Mouse (Mus musculus) hindbrain, embryonic 12.5 days (tissue): Measurements from ENCODE around the gene Arsb. TPM values are rescaled to one million over a fixed set of nuclear protein-coding genes. Genes with fewer than 3 reads are reported as not detected.

ENCODE experiments used
- ATAC-seq: fragments of 200-750 bp; cut with Nextera tagmentation; 2 replicates; pipeline ENCODE4 v1.8.0; 2017; ENCODE audit warnings: moderate TSS enrichment; ENCODE audit not compliant: low FRiP score
- H3K27ac ChIP-seq: fragments of 300-500 bp; sonication (generic); 2 replicates; pipeline ENCODE4 v1.5.1; 2016; ENCODE audit warnings: mild to moderate bottlenecking
- H3K27me3 ChIP-seq: fragments of 300-500 bp; sonication (generic); 2 replicates; pipeline ENCODE4 v1.6.1; 2016; ENCODE audit warnings: mild to moderate bottlenecking
- H3K36me3 ChIP-seq: fragments of 300-500 bp; sonication (generic); 2 replicates; pipeline ENCODE4 v1.6.1; 2016; ENCODE audit warnings: mild to moderate bottlenecking
- H3K4me1 ChIP-seq: fragments of 300-500 bp; sonication (generic); 2 replicates; pipeline ENCODE4 v1.6.1; 2016
- H3K4me2 ChIP-seq: fragments of 300-500 bp; sonication (generic); replicated peaks from 2 replicates; pipeline ENCODE4 v1.6.1; 2016; ENCODE audit warnings: mild to moderate bottlenecking
- H3K4me3 ChIP-seq: fragments of 300-500 bp; sonication (generic); 2 replicates; pipeline ENCODE4 v1.5.1; 2016; ENCODE audit warnings: mild to moderate bottlenecking
- H3K9ac ChIP-seq: fragments of 300-500 bp; sonication (generic); 2 replicates; pipeline ENCODE4 v1.6.1; 2016; ENCODE audit warnings: mild to moderate bottlenecking, moderate library complexity
- H3K9me3 ChIP-seq: fragments of 300-500 bp; sonication (generic); replicated peaks from 2 replicates; pipeline ENCODE4 v1.6.1; 2016; ENCODE audit warnings: mild to moderate bottlenecking
- WGBS: fragments of 180-500 bp; shearing (Covaris S2); methylation state at CpG from one replicate; pipeline ENCODE4 v1.1.7; 2016; 5-methylcytosine and 5-hydroxymethylcytosine counted together
- polyA plus RNA-seq: library from polyadenylated mRNA; unstranded; fragments of >200 nt; fragmentation: Nextera tagmentation; extraction: Ambion mirVana; gene quantifications from 2 replicates; pipeline ENCODE4 v1.2.1, GENCODE M21; 2016

Arsb gene
- polyA plus RNA-seq, 1 experiment from 2014 or later = 8.8 TPM

DNA sequence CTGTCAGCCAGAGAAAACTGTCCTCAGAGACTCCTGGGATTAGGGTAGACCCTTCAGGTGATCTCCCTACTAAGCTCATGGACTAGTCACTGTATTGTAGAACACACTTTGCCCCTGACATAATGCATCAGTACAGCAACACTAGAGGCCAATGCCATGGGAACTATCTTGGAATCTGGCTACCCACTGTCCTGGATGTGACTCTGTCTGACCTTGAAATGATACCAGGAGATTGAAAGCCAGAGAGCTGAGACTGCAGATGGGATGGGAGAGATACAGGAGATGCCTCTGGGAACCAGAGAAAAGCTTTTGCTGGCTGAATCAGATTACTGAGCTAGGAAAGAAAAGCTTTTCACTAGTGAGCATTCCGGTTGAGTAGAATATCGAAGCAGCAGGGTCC lies 130.7 kb downstream of the Arsb start:
- H3K4me1 ChIP-seq = peaks cover 5% of the 10 kb centered on the region
- no peak overlapping the region for H3K4me3 ChIP-seq
- no peaks in the 10 kb centered on the region for H3K9me3 ChIP-seq
- H3K4me2 ChIP-seq = no peak overlapping the region
- no peak overlapping the region for H3K27ac ChIP-seq
- H3K9ac ChIP-seq = no peak overlapping the region
- no peak for ATAC-seq
- H3K36me3 ChIP-seq = no peaks in the 10 kb centered on the region
- H3K27me3 ChIP-seq = no peaks in the 10 kb centered on the region
- WGBS = 74% methylated on average over 2 of the region's 2 CpGs

- peaks cover 3% of the 10 kb centered on the region; the same call in 1 of the 2 replicates for H3K4me1 ChIP-seq
- WGBS = 89% methylated on average over 10 of the region's 10 CpGs
- ATAC-seq = no peak
- H3K9me3 ChIP-seq = no peaks in the 10 kb centered on the region
- H3K4me2 ChIP-seq = no peak overlapping the region
- H3K27me3 ChIP-seq = no peaks in the 10 kb centered on the region
- no peak overlapping the region for H3K27ac ChIP-seq
- H3K4me3 ChIP-seq = no peak overlapping the region
- no peaks in the 10 kb centered on the region for H3K36me3 ChIP-seq
- H3K9ac ChIP-seq = no peak overlapping the region
Observed at GRCm38 (mm10) chr13:93906552-93907245, 135.3 kb downstream of the Arsb start.

DNA sequence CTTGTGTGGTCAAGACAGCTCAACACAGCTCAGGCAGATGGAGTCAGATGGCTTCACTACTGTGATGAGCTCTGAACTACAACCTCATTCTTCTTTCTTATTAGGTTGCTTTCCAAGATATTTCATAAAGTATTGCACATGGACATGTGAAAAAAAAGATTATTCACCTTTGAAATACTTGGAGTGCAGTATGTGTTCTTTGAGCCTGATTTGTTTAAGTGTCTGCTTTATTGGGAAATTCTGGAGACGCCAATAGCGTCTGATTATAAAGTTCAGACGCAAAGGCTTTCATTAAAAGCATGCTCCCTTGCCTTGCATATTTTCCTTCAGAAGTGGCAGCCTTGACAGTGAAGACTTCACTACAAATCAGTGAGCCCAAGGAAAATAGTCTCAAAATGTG lies 136.5 kb downstream of the Arsb start:
- no peak for ATAC-seq
- no peak overlapping the region for H3K9ac ChIP-seq
- H3K27me3 ChIP-seq = no peaks in the 10 kb centered on the region
- H3K4me3 ChIP-seq = no peak overlapping the region
- H3K4me2 ChIP-seq = no peak overlapping the region
- H3K27ac ChIP-seq = no peak overlapping the region
- H3K36me3 ChIP-seq = no peaks in the 10 kb centered on the region
- H3K4me1 ChIP-seq = peaks cover 3% of the 10 kb centered on the region; the same call in 1 of the 2 replicates
- WGBS = 87% methylated on average over 3 of the region's 3 CpGs
- no peaks in the 10 kb centered on the region for H3K9me3 ChIP-seq

DNA sequence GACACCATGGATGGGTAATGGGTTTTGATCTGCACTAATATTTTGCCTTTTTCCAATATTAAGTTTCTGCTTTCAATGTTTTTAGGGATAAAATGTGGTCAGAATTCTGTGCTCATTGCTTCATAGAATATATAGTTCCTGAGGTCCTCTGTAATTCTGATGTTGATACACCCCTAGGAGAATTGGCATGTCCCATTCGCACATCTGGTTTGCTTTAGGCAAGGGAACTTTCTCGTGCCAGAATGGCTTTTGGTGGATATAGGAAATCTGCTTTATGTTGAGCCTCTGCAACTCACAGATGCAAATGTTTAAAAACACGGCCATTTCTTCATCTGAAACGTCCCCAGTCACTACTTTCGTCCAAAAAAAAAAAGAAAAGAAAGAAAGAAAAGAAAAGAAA lies 138.4 kb downstream of the Arsb start:
- 69% methylated on average over 5 of the region's 5 CpGs for WGBS
- ATAC-seq = no peak
- Histone ChIP-seq H3K4me2 (no peak overlapping the region), H3K4me1 (peaks cover 3% of the 10 kb centered on the region; the same call in 1 of the 2 replicates), H3K4me3 (no peak overlapping the region), H3K9ac (no peak overlapping the region), H3K27ac (no peak overlapping the region), H3K9me3 (no peaks in the 10 kb centered on the region), H3K36me3 (no peaks in the 10 kb centered on the region), H3K27me3 (no peaks in the 10 kb centered on the region)

DNA sequence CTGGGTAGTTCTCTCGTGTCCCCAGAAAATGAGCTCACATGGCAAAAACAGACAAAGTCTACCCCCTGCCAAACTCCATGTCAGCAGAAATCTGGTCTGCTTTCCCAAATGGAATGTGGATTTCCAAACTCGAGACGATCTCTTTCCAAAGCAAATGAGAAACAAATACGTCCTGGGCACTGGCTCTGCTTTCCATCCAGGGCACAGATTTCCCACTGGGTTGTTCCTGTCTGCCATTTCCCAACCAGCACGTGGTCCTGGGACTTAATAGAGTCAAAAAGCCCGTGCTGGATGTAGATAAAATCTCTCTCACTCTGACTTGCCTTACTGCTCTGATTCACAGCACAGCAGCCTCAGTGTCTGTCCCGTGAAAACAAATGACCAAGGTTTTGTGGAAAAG lies 139.6 kb downstream of the Arsb start:
- Histone ChIP-seq H3K4me2 (no peak overlapping the region), H3K27ac (peak overlapping the region; percentile 26; the same call in 1 of the 2 replicates), H3K9me3 (no peaks in the 10 kb centered on the region), H3K4me3 (no peak overlapping the region), H3K27me3 (no peaks in the 10 kb centered on the region), H3K4me1 (peaks cover 6% of the 10 kb centered on the region; the same call in 1 of the 2 replicates), H3K9ac (no peak overlapping the region), H3K36me3 (no peaks in the 10 kb centered on the region)
- 58% methylated on average over 7 of the region's 7 CpGs for WGBS
- no peak for ATAC-seq

GRCm38 (mm10) chr13:93912326-93912915 lies 141.0 kb downstream of the Arsb start:
- Histone ChIP-seq H3K4me2 (no peak overlapping the region), H3K36me3 (no peaks in the 10 kb centered on the region), H3K27me3 (no peaks in the 10 kb centered on the region), H3K9ac (no peak overlapping the region), H3K27ac (no peak overlapping the region), H3K4me1 (peaks cover 6% of the 10 kb centered on the region; the same call in 1 of the 2 replicates), H3K9me3 (no peaks in the 10 kb centered on the region), H3K4me3 (no peak overlapping the region)
- ATAC-seq = no peak
- WGBS = 76% methylated on average over 5 of the region's 5 CpGs

DNA sequence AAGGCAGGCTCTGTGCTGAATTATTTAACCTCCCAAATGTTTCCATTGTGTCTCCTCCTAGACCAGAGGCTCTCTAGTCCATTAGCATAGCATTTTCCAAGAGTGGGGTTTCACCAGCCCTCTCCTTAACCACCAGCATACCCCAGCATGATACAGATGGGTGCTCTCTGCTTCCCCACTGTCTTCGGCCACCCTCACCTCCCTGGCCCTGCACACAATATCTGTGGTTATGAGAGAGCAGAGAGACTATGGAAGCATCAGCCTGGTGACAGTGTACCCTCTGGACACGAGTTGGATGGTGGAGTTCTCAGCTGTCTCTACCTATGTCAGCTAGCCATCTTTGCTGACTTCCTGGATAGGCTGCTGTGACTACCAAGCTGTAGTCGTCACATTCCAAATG lies 142.8 kb downstream of the Arsb start:
- H3K4me3 ChIP-seq = no peak overlapping the region
- H3K4me2 ChIP-seq = no peak overlapping the region
- peaks cover 6% of the 10 kb centered on the region; the same call in 1 of the 2 replicates for H3K4me1 ChIP-seq
- WGBS = 76% methylated on average over 3 of the region's 3 CpGs
- H3K36me3 ChIP-seq = no peaks in the 10 kb centered on the region
- H3K9me3 ChIP-seq = no peaks in the 10 kb centered on the region
- ATAC-seq = no peak
- no peak overlapping the region for H3K27ac ChIP-seq
- no peaks in the 10 kb centered on the region for H3K27me3 ChIP-seq
- H3K9ac ChIP-seq = no peak overlapping the region

DNA sequence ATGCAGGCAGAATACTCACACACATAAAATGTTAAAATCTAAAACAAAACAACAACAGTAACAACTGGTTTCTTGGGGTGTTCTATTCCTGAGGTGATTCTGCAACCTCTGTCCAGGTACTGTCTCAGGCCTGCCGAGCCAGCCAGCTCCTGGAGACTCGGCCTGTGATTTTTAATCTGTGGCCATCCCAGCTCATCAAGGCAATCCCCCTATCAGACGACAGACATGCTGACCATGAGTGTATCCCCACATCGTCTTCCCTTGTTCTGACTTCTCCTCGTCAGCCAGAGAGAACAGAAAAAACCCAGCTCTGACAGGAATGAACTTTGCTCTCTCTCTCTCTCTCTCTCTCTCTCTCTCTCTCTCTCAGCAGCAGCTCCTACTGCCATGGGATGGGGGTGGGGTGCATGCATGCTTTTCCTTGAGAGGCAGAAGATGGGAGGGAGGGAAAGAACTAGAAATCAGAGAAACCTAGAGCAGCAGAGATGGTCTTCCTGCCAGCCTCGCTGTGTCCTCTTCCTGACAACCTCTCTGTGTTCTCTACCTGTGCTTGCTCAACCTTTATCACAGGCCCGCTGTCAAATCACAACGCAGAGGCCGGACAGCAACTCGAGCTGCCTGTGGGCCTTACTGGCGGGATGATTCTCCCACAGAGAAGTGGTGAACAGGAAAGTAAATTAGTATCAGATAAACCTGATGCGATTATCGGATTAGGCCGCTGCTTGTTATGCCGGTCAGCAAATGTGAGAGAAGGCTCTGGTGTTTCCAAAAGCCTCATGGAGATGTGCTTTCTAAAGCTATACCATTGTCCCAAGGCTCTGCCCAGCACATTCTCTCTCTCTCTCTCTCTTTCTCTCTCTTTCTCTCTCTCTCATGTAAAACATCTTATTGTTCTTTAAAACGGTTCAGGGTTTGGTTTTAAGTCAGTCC lies 144.5 kb downstream of the Arsb start:
- 60% methylated on average over 16 of the region's 16 CpGs for WGBS
- Histone ChIP-seq H3K4me2 (no peak overlapping the region), H3K4me3 (no peak overlapping the region), H3K36me3 (no peaks in the 10 kb centered on the region), H3K4me1 (peaks cover 6% of the 10 kb centered on the region; the same call in 1 of the 2 replicates), H3K9me3 (no peaks in the 10 kb centered on the region), H3K27ac (no peak overlapping the region), H3K9ac (no peak overlapping the region), H3K27me3 (no peaks in the 10 kb centered on the region)
- ATAC-seq = no peak

- no peaks in the 10 kb centered on the region for H3K9me3 ChIP-seq
- H3K9ac ChIP-seq = no peak overlapping the region
- H3K36me3 ChIP-seq = no peaks in the 10 kb centered on the region
- H3K4me3 ChIP-seq = no peak overlapping the region
- no peaks in the 10 kb centered on the region for H3K27me3 ChIP-seq
- no peak for ATAC-seq
- no peak overlapping the region for H3K27ac ChIP-seq
- peaks cover 7% of the 10 kb centered on the region; the same call in 1 of the 2 replicates for H3K4me1 ChIP-seq
- no peak overlapping the region for H3K4me2 ChIP-seq
- WGBS = 74% methylated on average over 3 of the region's 3 CpGs
Observed at GRCm38 (mm10) chr13:93919536-93919935, 148.1 kb downstream of the Arsb start.

- peaks cover 8% of the 10 kb centered on the region; the same call in 1 of the 2 replicates for H3K4me1 ChIP-seq
- H3K4me3 ChIP-seq = no peak overlapping the region
- H3K27ac ChIP-seq = no peak overlapping the region
- H3K4me2 ChIP-seq = no peak overlapping the region
- no peak overlapping the region for H3K9ac ChIP-seq
- 78% methylated on average over 8 of the region's 8 CpGs for WGBS
- H3K27me3 ChIP-seq = no peaks in the 10 kb centered on the region
- no peaks in the 10 kb centered on the region for H3K36me3 ChIP-seq
- no peaks in the 10 kb centered on the region for H3K9me3 ChIP-seq
- no peak for ATAC-seq
Observed at GRCm38 (mm10) chr13:93920080-93920785, 148.8 kb downstream of the Arsb start.

DNA sequence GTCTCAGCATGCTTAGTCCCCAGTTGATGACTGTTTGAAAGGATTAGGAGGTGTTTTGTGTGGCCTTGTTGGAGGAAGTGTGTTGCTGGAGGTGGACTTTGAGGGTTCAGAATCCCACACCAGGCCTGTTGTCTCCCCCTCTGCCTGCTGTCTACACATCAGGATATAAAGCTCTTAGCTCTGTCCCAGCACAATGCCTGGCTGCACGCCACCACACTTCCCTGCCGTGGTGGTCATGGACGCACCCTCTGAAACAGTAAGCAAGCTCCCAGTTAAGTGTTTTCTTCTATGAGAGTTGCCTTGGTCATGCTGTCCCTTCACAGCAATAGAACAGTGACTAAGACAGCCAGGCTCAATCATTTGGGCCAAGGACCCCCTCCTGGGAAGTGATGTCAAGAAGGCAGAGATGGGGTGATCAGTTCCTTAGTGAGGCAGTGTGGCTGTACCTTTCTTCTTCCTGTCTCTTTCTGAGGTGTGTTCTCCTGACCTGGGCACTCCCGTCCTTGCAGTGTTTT lies 149.4 kb downstream of the Arsb start:
- Histone ChIP-seq H3K4me1 (peaks cover 6% of the 10 kb centered on the region; the same call in 1 of the 2 replicates), H3K9me3 (no peaks in the 10 kb centered on the region), H3K27ac (no peak overlapping the region), H3K36me3 (no peaks in the 10 kb centered on the region), H3K4me2 (no peak overlapping the region), H3K4me3 (no peak overlapping the region), H3K9ac (no peak overlapping the region), H3K27me3 (no peaks in the 10 kb centered on the region)
- no peak for ATAC-seq
- WGBS = 85% methylated on average over 4 of the region's 4 CpGs
